Mouse (Mus musculus) testis, postnatal 10 days (tissue): ENCODE measurements around the gene Heca.
"Not testable (repeated sequence)": the region's sequence is repeated elsewhere in the genome, so short reads cannot be mapped to it uniquely, and the experiment has no call there.

Experiments
- DNase-seq: peaks from one replicate; pipeline ENCODE4 v3.0.0; 2021; ENCODE audit warnings: low spot score

Gene Heca

GRCm38 (mm10) chr10:17880038-17880437 is 67.8 kb downstream of the Heca start:
- DNase-seq = no peak

DNA sequence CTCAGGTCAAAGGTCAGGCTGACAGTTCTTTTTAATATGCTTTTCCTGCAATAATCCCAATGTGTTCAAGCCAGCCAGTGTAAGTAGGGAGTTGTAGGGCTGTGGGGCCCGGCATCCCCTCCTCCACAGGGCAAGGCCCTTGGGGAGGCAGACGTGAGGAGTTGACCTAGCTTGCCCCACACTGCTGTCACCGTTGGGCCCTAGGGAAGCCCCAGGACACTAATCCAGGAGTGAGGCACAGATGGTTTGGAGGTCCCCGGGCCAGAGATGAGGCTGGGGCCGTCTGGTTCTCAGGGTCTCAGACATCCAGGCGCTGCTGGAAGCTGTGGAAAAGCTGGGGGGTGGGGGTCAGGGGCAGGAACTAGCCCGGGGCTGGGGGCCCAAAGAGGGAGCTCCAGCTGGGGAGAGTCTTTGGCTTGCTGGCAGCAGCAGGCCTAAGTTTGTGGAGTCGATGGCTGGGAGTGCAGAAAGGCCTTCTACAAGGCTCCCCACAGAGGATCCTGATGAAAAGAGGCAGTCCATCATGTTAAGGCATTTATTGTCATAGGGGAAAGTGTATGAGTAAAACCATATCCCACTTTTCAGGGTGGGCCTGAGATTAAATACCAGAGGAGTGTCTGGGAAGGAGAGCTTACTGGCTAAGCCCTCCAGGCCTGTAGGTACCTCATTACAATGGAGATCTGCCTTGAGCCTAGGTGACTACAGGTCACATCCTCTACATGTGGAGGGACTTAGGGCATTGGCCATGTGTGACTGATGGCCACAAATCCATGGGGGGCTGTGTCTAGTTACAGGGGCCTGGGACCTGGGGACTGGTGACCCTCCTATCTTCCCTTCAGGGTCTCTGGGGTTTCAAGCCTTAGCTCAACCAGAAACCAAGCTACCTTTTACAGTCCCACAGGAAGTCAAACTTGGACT is 69.6 kb downstream of the Heca start:
- DNase-seq = no peak

DNA sequence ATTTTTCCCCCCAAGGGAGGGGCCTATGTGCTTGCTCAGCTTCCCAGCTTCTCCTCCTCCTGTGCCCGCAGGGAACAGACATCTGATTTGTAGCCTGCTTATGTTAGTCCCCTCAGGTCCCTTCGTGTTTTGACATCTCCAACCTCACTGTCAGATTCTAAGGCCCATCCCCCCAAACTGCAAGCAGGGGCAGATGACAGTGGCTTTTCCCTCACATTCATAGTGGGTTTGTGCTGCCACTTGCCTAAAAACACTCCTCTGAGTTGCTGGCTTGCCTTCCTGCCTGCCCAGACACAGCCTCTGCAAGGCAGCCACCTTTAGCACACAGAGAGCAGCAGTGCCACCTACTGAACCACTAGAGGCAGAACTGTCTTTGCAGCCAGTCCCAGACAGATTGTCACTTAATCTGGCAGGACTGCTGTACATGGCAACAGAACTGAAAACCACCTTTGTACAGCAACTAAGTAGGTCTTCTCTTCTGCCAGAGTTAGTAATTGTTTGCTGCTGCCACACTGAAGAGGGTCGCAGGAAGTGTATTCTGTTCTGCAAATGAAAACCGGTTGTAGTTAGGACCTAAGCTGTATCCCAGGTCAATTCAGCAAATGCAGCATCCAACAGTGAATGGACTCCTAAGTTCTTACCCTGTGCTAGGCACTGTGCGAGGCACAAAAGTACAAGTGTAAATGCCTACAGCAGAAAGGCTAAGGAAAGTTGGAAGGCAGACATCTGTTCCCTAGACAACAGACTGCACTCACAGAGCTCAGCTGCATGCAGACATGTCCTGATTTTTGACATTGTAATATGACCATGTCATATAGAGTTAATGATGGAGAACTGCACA is 77.8 kb downstream of the Heca start:
- peak; percentile 67 for DNase-seq

DNA sequence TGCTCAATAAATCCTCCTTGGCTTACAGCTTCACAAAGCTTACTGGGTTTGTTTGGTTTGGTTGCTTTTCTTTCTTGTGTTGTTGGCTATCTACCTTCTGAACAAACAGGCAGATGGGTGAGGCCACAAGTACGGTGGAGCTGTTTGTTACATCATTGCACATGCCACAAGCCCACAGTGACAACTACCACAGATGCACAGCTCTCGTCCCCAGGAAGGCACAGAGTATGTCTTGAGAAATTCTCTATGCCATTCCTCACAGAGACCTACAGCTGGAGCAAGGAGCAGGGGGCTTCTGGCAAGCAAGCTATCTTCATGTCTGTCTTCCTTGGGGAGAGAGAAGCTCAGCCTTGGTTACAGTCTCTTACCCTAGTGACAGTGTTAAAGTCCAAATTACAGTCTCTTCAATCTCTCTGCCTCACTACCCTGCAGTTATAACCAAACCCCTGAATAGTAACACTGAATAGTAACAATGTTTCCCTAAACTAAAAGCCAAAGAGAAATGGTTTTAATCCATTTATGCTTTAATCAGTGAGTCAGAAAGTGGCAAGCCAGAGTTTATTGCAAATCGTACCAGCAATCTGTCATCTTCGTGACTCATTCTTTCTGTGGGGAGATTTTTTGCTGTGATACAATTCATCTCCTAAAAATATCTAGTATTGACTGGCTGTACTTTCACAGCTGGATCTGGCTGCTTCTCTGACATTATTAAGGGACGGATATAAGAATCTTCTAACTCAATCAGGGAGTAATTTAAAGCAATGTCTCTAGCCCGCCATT is 87.0 kb downstream of the Heca start:
- DNase-seq = no peak

- DNase-seq = no peak
These were observed 90.1 kb downstream of the Heca start for GRCm38 (mm10) chr10:17857647-17858261.

DNA sequence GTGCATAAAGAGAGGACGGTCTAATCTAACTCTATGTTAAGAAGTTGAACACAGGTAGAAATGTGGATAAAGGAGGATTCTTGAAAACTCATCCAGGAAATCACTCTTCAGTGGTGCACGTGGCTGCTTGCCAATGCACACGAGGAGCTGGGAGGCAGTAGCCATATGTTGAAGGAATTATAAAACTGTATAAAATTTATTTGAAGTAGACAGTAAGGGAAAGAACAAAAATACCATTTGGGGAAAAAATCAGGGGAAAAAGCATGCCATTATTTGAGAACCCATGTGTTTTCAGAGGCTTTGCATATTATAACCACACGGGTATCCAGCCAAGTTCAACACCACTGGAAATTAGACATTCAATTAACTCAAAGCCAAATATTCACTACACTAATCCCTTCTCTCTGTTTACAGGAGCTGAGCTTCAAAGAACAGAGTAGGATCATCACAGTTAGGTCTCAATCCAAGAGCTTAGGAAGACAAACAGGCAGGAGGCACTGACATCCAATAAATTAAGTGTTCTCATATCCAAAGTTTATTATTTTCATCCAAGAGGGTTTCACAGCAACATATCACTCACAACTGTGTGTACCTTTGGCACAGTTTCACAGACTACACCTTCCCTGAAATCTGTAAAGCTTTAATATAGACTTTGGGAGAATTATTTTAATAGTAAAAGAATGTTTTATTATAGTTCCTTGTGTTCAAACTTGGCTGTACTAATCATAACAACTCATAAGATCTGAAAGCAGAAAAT is 102.9 kb downstream of the Heca start:
- DNase-seq = no peak

- no peak for DNase-seq
These were observed 105.8 kb downstream of the Heca start for GRCm38 (mm10) chr10:17842030-17842429.

DNA sequence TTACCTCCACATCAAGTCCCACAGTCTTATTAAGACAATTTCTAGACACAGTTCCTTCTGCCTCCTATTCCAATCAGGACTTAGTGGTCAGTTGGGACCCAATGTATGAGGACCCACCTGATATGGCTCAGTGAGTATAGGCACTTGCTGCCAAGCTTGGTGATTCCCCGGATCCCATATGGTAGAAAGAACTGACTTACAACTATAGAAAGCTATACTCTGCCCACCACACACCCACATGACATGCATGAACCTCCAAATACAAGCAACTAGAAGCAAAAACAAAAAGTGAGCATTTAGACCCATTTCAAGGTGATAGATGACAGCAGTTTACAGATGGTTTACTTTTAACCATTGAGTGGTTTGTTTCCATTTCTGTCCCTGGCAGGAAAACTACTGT is 111.6 kb downstream of the Heca start:
- DNase-seq = no peak

DNA sequence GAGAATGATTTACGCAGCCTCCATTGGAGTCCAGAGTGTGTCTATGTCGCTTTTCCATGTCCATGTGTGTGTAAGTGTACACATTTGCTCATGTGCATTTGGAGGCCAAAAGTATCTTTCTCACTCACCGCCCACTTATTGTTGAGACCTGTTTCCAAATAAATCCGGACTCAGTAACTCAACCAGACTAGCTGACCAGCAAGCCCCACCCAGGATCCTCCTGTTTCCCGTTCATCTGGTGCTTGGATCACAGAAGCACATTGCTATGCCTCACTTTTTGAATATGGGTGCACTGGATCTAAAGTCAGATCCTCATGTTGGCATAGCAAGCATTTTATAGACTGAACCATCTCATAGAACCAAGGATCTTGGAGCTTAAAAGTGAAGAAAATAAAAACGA is 112.8 kb downstream of the Heca start:
- DNase-seq = no peak

DNA sequence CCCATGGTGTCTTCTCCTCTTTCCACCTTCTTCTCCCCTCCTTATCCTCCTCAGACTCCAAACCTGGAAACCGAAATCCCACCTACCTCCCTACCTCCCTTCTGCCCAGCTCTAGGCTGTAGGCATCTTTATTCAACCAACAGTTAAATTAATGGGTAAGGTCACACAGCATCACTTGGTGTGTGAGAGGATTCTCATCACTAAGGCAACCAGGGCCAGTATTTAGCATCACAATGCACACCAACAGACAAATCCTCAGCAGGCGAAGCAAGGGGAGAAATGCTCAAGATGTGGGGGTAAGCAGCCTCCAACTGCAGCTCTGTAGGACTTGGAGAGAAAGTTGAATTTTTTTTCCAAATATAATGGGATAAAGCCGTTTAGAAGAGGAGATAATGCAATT is 116.8 kb downstream of the Heca start:
- no peak for DNase-seq

- DNase-seq = no peak
These were observed 118.7 kb downstream of the Heca start for GRCm38 (mm10) chr10:17829205-17829604.

GRCm38 (mm10) chr10:17827391-17827790 is 120.5 kb downstream of the Heca start:
- DNase-seq = no peak

- not testable (repeated sequence) for DNase-seq
These were observed 127.4 kb downstream of the Heca start for GRCm38 (mm10) chr10:17820422-17820821.
